Mouse (Mus musculus) ES-Bruce4 (cell line): ENCODE measurements around the gene Creld2.

Experiments used
- CTCF ChIP-seq: IDR thresholded peaks from one replicate; pipeline ENCODE4 v1.8.1; 2011; ENCODE audit warnings: low read depth, low read length
- EP300 ChIP-seq: IDR thresholded peaks from 2 replicates; pipeline ENCODE4 v1.6.1; 2011; ENCODE audit warnings: low read depth, low read length; ENCODE audit not compliant: insufficient read depth
- POLR2A ChIP-seq: IDR thresholded peaks from one replicate; pipeline ENCODE4 v1.8.1; 2011; ENCODE audit warnings: low read length; ENCODE audit not compliant: insufficient read depth

- TF ChIP-seq CTCF = no peak
- TF ChIP-seq POLR2A = no peak
- TF ChIP-seq EP300 = no peak
Measured at GRCm38 (mm10) chr15:88841160-88841559, 21.7 kb downstream of the Creld2 start.
